Mouse (Mus musculus): ENCODE results near the gene Taok3.
A peak's percentile ranks its signal among the peaks of the same experiment; 100 is the strongest.

The Taok3 gene

DNA sequence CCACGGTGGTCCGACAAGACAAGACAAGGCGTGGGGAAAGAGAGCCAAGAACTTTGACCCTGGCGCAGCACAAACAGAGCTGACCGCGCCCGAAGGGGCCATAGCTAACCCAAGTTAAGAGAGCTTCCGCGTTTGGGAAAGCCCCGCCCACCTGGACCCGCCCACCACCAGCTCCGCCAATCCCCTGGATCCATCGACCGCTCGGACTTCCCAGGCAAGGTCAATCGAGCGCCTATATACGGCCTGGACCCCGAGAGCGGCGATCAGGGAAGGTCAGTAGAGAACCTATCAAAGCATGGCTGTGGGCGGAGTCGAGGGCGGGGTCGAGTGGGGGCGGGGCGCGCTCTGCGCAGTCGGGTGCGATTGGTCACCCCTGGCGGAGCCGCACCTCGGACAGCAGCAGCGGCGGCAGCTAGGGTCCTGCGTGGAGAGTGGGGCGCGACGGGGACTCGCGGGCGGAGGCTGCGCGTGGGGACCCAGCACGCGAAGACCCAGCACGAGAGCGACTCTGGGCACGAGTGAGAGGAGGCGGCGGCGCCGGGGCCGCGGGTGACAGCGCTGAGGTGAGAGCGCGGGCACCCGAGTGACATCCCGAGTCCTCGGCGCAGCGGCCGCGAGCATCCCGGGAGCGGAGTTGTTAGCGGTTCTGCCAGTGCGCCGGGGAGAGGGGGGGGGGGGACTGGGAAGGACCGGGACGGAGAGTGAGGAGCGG is at the start of gene Taok3:
Gene Taok3 (plus strand): TSS at position 353 of the 712 bp plus-strand sequence.
- DNase-seq: peak; percentile 100

DNA sequence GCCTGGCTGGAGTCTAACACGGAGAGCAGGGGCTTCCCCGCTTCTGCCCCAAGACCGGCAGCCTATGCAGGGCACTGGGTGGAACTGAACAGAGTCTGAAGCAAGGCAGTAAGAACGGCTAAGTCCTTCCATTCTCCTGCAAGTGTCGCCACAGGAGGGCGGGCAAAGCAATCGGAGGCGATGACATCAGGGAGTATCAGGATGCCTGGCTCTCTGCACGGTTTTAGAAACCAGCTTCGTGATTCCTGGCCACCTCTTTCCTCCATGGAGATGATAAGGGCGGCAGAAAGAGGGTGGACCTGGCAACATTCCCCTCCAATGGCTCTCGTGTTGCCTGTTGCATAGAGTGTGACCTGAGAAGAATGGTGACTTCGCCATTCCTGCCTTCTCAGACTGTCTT is 32.2 kb upstream of the Taok3 start:
- DNase-seq: no peak

DNA sequence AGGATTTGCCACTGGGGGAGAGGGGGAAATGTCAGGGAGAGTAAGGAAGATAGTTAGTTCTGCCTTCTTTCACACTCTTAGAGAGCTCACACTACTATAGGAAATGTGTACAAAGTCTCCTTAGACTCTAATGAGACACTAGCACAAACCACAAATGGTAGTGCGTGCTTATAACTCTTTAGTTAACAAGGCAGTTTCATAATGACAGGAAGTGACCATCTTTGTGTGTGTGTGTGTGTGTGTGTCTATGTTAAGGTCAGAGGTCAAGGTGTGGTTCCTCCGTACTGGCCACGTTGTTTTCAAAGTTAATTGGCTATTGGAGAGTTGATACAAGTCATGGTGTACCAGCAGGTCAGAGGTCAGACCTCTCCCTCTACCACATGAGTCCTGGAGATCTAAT is 30.8 kb upstream of the Taok3 start:
- DNase-seq: no peak

DNA sequence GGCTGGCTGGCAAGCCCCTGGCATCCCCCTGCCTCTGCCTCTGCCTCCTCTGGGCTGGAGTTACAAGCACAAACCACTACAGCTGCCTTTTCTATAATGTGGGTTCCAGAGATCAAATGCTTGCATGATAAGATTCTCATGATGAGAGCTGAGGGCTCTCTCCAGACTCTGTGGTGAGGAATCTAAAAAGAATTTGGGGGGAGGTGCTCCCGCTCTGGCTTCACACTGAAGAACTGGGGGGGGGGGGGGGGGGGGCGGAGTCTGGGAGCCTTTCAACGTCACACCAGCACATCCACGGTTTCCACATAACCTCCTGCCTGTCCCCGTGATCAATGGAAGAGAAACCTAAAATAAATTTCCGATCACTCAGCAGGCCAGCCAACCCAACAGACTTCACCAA is 30.1 kb upstream of the Taok3 start:
- DNase-seq: no peak

DNA sequence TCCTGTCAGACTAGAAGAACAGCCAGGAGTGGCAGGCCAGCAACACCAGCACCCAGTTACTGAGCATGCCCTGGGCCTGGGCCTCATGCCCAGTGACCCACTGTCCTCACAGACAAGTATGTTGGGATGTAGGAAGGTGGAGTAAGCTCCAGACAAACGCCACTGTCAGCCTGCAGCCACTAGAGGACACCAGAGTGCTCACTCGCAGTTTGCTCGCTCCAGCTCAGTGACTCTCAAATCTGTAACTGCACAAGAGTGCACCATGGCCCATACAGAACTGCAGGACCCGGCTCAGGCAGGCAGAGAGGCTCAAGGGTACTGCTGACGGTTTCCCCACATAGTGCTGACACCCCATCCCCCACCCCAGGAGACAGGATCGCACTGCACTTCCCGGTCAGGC is 25.5 kb upstream of the Taok3 start:
- DNase-seq: peak; percentile 31

DNA sequence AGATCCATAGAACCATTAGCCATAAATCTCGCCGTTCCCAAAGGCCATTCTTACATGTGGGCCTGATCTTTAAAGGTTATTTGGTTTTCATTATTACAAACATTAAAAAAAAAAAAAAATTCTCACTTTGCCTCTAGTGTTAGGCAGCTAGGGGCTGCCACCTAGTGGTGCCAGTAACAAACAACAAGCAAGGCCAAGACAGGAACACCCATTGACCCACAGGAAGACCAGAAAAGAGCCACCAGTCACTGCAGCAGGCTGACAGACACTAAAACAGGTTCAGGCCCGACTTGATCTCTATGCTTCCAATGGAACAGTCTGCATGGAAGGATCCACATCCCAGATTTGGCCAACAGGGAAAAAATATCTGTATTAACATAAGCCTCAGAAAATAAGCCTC is 23.2 kb upstream of the Taok3 start:
- DNase-seq: peak; percentile 53

DNA sequence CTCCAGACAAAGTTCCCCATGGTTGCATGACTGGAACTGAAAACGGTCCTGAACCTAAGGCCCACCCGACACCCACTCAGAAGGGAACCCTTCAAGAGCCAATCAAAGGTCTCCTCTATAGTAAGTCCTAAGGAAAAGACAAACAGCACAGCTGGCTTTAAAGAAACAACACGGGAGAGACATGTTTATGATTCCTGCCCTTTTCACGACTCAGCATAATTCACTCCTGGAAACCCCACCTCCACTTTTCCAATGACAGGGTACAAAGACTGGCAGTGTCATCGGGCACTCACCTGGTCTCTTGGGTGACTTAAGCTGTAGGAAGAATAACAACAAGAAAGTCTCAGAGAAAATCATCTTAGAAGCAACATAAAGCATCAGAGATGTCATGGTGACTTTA is 20.9 kb upstream of the Taok3 start:
- no peak for DNase-seq

DNA sequence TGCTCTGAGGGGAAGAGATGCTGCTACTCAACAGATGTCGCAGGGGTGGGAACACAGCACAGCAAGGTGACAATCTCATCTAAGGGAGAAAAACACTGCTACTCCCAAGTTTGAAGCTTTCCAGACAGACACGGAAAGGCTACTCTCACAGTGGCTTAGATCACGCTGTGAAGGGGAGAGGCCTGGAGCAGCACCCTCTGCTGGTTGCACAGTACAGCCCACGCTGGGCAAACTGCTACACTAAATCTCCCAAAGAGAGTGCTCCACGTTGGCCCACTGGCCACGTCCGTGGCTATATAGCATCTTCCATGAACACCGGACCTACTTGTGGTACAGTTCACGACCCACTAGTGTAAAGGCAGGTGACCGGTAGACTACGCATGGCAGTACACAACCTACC is 20.2 kb upstream of the Taok3 start:
- no peak for DNase-seq

GRCm38 (mm10) chr5:117103194-117103929 is 16.6 kb upstream of the Taok3 start:
- DNase-seq: no peak

DNA sequence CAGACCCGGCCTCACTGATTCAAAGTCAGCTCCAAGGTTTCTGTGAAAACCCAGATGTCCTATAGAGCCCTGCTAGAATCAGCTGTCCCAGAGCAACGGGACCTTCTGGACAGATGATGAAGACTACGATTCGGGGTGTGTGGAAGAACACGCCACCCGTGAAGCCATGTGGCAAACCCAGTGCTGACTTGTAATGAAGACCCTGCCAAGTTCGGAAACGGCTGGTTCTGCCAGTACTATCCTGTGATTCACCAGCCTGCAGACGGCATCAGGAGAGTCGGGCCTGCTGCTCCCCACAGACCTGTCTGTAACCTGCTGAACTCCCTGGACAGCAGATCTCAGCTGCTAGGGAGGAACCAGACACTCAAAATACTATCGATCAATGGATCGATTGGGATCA is 15.6 kb upstream of the Taok3 start:
- no peak for DNase-seq

GRCm38 (mm10) chr5:117105761-117106160 is 14.2 kb upstream of the Taok3 start:
- no peak for DNase-seq

- DNase-seq: no peak
Measured at GRCm38 (mm10) chr5:117108292-117108691, 11.6 kb upstream of the Taok3 start.

DNA sequence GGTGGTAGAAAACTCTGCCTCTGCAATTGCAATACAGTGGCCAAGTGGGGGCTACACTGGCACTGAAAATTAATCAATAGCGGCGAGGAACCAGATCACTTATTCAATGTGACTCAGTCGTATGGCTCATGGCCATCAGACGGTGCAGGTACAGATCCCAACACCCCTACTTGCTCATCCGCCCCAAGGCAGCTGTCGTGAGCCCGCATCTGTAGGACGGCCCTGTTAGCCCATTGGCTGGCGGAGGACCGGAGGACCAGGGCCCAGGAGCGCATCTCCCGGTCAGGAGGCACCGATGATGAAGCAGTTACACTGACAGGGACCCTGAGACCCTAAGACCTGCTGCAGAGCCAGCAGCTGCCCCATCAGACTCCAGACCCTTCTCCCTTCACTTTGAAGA is 11.2 kb upstream of the Taok3 start:
- no peak for DNase-seq

DNA sequence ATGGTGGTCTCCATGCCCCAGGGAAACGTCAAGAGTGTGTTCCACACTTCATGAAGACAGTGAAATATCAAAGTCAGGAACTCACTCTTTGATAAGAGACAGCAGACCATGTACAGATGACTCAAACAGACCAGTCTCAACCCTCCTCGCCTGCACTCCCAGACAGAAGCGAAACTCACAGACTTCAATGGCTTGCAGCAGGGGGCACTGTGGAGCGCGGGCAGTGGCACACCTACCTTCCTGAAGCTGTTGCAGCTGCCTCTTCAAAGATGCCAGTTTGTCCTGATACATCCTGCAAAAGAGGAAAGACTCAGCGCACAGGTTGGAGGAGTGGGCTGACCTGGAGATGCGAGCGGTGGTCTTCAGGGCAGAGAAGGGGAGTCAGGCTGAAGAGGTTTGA is 10.4 kb upstream of the Taok3 start:
- DNase-seq: no peak

- DNase-seq: no peak
Measured at GRCm38 (mm10) chr5:117111064-117111773, 8.7 kb upstream of the Taok3 start.

GRCm38 (mm10) chr5:117111774-117112112 is 8.2 kb upstream of the Taok3 start:
- no peak for DNase-seq

DNA sequence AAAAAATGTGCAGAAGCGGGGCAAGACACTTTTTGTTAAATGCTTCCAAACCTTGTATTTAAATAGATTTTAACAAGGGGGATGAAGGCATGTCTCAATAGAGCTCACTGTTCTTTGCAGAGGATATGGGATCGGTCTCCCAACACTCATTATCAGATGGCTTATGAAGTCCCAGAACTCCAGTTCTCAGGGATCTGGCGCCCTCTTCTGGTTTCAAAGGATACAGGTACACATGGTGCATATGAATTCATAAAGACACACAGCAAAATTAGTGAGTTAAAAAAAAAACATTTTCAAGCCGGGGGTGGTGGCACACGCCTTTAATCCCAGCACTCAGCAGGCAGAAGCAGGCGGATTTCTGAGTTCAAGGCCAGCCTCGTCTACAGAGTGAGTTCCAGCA is 6.6 kb upstream of the Taok3 start:
- no peak for DNase-seq

DNA sequence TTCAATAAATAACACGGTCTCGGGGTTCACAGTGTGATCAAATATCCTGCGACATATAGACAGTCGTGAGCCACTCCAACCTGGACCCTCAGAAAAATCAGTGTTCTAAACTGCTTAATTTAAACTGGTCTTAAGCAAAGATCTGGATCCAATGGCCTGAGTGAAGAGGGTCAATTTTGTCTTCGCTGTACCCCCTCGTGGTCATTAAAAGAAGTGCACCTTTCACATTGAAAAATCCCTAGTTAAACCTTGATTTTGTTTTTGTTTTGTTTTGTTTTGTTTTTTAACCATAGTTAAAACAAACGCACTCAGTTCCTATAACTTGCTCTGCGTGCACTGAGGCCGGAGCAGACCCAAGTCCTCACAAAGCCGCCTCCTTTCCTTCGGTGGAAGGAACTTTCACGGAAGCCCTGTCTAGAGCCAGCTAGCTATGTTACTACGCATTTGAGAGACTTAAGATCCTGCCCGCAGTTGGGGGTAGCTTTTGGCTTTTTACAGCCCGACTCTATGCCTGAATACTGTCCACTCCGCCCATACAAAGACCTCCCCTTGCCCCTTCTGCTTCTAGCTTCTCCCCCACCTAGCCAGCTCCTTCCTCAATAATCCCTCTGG is 5.2 kb upstream of the Taok3 start:
- DNase-seq: no peak

DNA sequence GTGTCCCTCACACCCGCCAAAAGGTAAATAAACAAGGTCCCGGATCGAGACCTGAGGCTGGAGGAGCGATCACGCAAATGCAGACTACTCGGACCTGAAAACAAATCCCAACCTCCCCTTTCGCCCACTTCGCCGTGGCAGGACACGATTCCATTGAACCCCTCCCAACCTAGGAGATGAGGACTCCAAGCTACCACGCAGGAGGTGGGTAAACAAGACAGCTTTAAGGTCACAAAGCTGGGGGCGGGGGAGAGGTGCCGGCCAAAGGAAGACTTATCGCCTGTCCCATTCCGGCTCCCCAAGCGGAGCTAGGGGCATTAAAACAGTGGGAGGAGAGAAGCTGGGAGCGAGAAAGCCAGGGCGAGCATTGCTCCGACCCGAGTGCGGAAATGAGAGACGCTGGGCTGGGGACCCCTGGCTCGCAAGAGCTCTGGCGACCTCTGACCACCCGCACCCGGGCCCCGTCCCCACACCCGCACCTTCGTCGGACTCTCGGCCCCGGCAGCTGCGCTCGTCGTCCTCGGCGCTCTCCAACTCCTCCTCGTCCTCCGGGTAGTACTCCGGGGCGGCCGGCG is 4.6 kb upstream of the Taok3 start:
- peak; percentile 25 for DNase-seq

GRCm38 (mm10) chr5:117115836-117116366 is 4.0 kb upstream of the Taok3 start, which contains the start of gene Suds3:
Suds3 (minus strand) TSS chr5:117116113.
- DNase-seq: peak; percentile 98

GRCm38 (mm10) chr5:117116660-117117059 is 3.3 kb upstream of the Taok3 start:
- DNase-seq: no peak

- no peak for DNase-seq
Measured at GRCm38 (mm10) chr5:117117241-117117640, 2.7 kb upstream of the Taok3 start.

GRCm38 (mm10) chr5:117117716-117118115 is 2.2 kb upstream of the Taok3 start:
- DNase-seq: no peak

Data from lung, postnatal 14 days (tissue).